Mouse (Mus musculus): ENCODE results near the gene 0610010F05Rik. TPM values are rescaled to one million over a fixed set of nuclear protein-coding genes. Genes with fewer than 3 reads are reported as not detected.

0610010F05Rik gene
- 71.8 and 108 TPM in 2 replicates for total RNA-seq (2014; rRNA removed)
- 125 and 130 TPM in 2 replicates for polyA plus RNA-seq (2015; fragmentation: Nextera tagmentation; extraction: Ambion mirVana)

- peak within 1 kb of the TSS; percentile 84 for H3K9ac ChIP-seq (replicated peaks; ENCODE audit: low read length, poor library complexity, severe bottlenecking)
- no peak for TF ChIP-seq CTCF (IDR thresholded peaks at IDR 0.05)
- peak; percentile 97 for DNase-seq (ENCODE audit: low spot score)
- H3K4me3 ChIP-seq (ENCODE audit: low read depth, low read length), result peak within 1 kb of the TSS; percentile 92
- ATAC-seq (ENCODE audit: low FRiP score), result peak; percentile 100
- H3K9me3 ChIP-seq (ENCODE audit: low read length), result no peaks in the 10 kb centered on the region
- no peaks in the 10 kb centered on the region for H3K4me1 ChIP-seq (ENCODE audit: insufficient read depth, low read length)
- WGBS, result 3% methylated on average over 64 of the region's 103 CpGs
- H3K27me3 ChIP-seq (ENCODE audit: insufficient read depth, low read length), result no peaks in the 10 kb centered on the region
- H3K4me2 ChIP-seq (ENCODE audit: low read depth, low read length, poor library complexity, severe bottlenecking), result peak within 1 kb of the TSS; percentile 66
- peak within 1 kb of the TSS; percentile 95 for H3K27ac ChIP-seq (ENCODE audit: low read depth, low read length)
- H3K36me3 ChIP-seq (ENCODE audit: insufficient read depth, low read length), result 0 out of 2 replicates have a peak, but pooled peaks cover 2% of the 10 kb centered on the region
These were observed at the start of gene 0610010F05Rik for GRCm38 (mm10) chr11:23632945-23633878. Gene 0610010F05Rik, minus strand, starts transcription at chr11:23633639.

- ATAC-seq (ENCODE audit: low FRiP score), result no peak
- no peak overlapping the region for H3K4me2 ChIP-seq (ENCODE audit: low read depth, low read length, poor library complexity, severe bottlenecking)
- DNase-seq (ENCODE audit: low spot score), result no peak
- H3K9ac ChIP-seq (replicated peaks; ENCODE audit: low read length, poor library complexity, severe bottlenecking), result no peak overlapping the region
- no peak overlapping the region for H3K4me3 ChIP-seq (ENCODE audit: low read depth, low read length)
- no peaks in the 10 kb centered on the region for H3K9me3 ChIP-seq (ENCODE audit: low read length)
- 92% methylated on average over 5 of the region's 5 CpGs for WGBS
- H3K4me1 ChIP-seq (ENCODE audit: insufficient read depth, low read length), result no peaks in the 10 kb centered on the region
- TF ChIP-seq CTCF (IDR thresholded peaks at IDR 0.05), result no peak
- H3K27ac ChIP-seq (ENCODE audit: low read depth, low read length), result no peak overlapping the region
- H3K27me3 ChIP-seq (ENCODE audit: insufficient read depth, low read length), result no peaks in the 10 kb centered on the region
- H3K36me3 ChIP-seq (ENCODE audit: insufficient read depth, low read length), result peaks cover 22% of the 10 kb centered on the region; the same call in 1 of the 2 replicates
These were observed 49.1 kb upstream of the 0610010F05Rik start for GRCm38 (mm10) chr11:23682561-23682960.

GRCm38 (mm10) chr11:23680435-23680950 lies 47.1 kb upstream of the 0610010F05Rik start:
- H3K9me3 ChIP-seq (ENCODE audit: low read length), result no peaks in the 10 kb centered on the region
- H3K36me3 ChIP-seq (ENCODE audit: insufficient read depth, low read length), result peaks cover 29% of the 10 kb centered on the region
- no peak overlapping the region for H3K4me2 ChIP-seq (ENCODE audit: low read depth, low read length, poor library complexity, severe bottlenecking)
- no peak for TF ChIP-seq CTCF (IDR thresholded peaks at IDR 0.05)
- no peak for DNase-seq (ENCODE audit: low spot score)
- 95% methylated on average over 6 of the region's 6 CpGs for WGBS
- no peak overlapping the region for H3K27ac ChIP-seq (ENCODE audit: low read depth, low read length)
- no peak overlapping the region for H3K4me3 ChIP-seq (ENCODE audit: low read depth, low read length)
- no peaks in the 10 kb centered on the region for H3K27me3 ChIP-seq (ENCODE audit: insufficient read depth, low read length)
- no peak for ATAC-seq (ENCODE audit: low FRiP score)
- H3K4me1 ChIP-seq (ENCODE audit: insufficient read depth, low read length), result no peaks in the 10 kb centered on the region
- no peak overlapping the region for H3K9ac ChIP-seq (replicated peaks; ENCODE audit: low read length, poor library complexity, severe bottlenecking)

- H3K9ac ChIP-seq (replicated peaks; ENCODE audit: low read length, poor library complexity, severe bottlenecking), result no peak overlapping the region
- no peaks in the 10 kb centered on the region for H3K27me3 ChIP-seq (ENCODE audit: insufficient read depth, low read length)
- H3K4me2 ChIP-seq (ENCODE audit: low read depth, low read length, poor library complexity, severe bottlenecking), result no peak overlapping the region
- peaks cover 36% of the 10 kb centered on the region for H3K36me3 ChIP-seq (ENCODE audit: insufficient read depth, low read length)
- no peaks in the 10 kb centered on the region for H3K4me1 ChIP-seq (ENCODE audit: insufficient read depth, low read length)
- no peak overlapping the region for H3K27ac ChIP-seq (ENCODE audit: low read depth, low read length)
- ATAC-seq (ENCODE audit: low FRiP score) (no peak), DNase-seq (ENCODE audit: low spot score) (peak; percentile 82)
- H3K9me3 ChIP-seq (ENCODE audit: low read length), result no peaks in the 10 kb centered on the region
- 54% methylated on average over 3 of the region's 3 CpGs for WGBS
- H3K4me3 ChIP-seq (ENCODE audit: low read depth, low read length), result no peak overlapping the region
- peak; percentile 86 for TF ChIP-seq CTCF (IDR thresholded peaks at IDR 0.05)
These were observed 45.7 kb upstream of the 0610010F05Rik start for GRCm38 (mm10) chr11:23679044-23679642.

- ATAC-seq (ENCODE audit: low FRiP score) (no peak), DNase-seq (ENCODE audit: low spot score) (no peak)
- H3K4me2 ChIP-seq (ENCODE audit: low read depth, low read length, poor library complexity, severe bottlenecking), result no peak overlapping the region
- no peaks in the 10 kb centered on the region for H3K9me3 ChIP-seq (ENCODE audit: low read length)
- no peaks in the 10 kb centered on the region for H3K4me1 ChIP-seq (ENCODE audit: insufficient read depth, low read length)
- no peak overlapping the region for H3K9ac ChIP-seq (replicated peaks; ENCODE audit: low read length, poor library complexity, severe bottlenecking)
- peaks cover 41% of the 10 kb centered on the region for H3K36me3 ChIP-seq (ENCODE audit: insufficient read depth, low read length)
- whole genome bisulfite sequencing, result 90% methylated on average over 5 of the region's 5 CpGs
- TF ChIP-seq CTCF (IDR thresholded peaks at IDR 0.05), result no peak
- no peak overlapping the region for H3K4me3 ChIP-seq (ENCODE audit: low read depth, low read length)
- no peak overlapping the region for H3K27ac ChIP-seq (ENCODE audit: low read depth, low read length)
- no peaks in the 10 kb centered on the region for H3K27me3 ChIP-seq (ENCODE audit: insufficient read depth, low read length)
These were observed 42.7 kb upstream of the 0610010F05Rik start for GRCm38 (mm10) chr11:23676100-23676499.
